Mouse (Mus musculus) hindbrain, embryonic 16.5 days (tissue): ENCODE results near the gene Iqschfp. TPM values are rescaled to one million over a fixed set of nuclear protein-coding genes. Genes with fewer than 3 reads are reported as not detected.

Experiments used
- ATAC-seq: fragments of 200-750 bp; cut with Nextera tagmentation; 2 replicates; pipeline ENCODE4 v1.8.0; 2017; ENCODE audit warnings: moderate TSS enrichment, moderate library complexity
- H3K27ac ChIP-seq: fragments of 300-500 bp; sonication (generic); 2 replicates; pipeline ENCODE4 v1.5.1; 2014; ENCODE audit warnings: low read depth, mild to moderate bottlenecking, control low read depth, low read length, moderate library complexity
- H3K27me3 ChIP-seq: fragments of 300-500 bp; sonication (generic); replicated peaks from 2 replicates; pipeline ENCODE4 v1.6.1; 2014; ENCODE audit warnings: low read length; ENCODE audit not compliant: control insufficient read depth, insufficient read depth
- H3K36me3 ChIP-seq: fragments of 300-500 bp; sonication (generic); 2 replicates; pipeline ENCODE4 v1.6.1; 2014; ENCODE audit warnings: mild to moderate bottlenecking, low read length, moderate library complexity, mixed read lengths; ENCODE audit not compliant: control insufficient read depth, insufficient read depth
- H3K4me1 ChIP-seq: fragments of 300-500 bp; sonication (generic); 2 replicates; pipeline ENCODE4 v1.6.1; 2014; ENCODE audit warnings: low read depth, low read length; ENCODE audit not compliant: control insufficient read depth, insufficient read depth
- H3K4me2 ChIP-seq: fragments of 300-500 bp; sonication (generic); 2 replicates; pipeline ENCODE4 v1.6.1; 2014; ENCODE audit warnings: mild to moderate bottlenecking, low read length, control low read depth, moderate library complexity
- H3K4me3 ChIP-seq: fragments of 300-500 bp; sonication (generic); 2 replicates; pipeline ENCODE4 v1.5.1; 2014; ENCODE audit warnings: mild to moderate bottlenecking, low read length, control low read depth, moderate library complexity
- H3K9ac ChIP-seq: fragments of 300-500 bp; sonication (generic); 2 replicates; pipeline ENCODE4 v1.6.1; 2014; ENCODE audit warnings: low read depth, mild to moderate bottlenecking, control low read depth, low read length, moderate library complexity
- H3K9me3 ChIP-seq: fragments of 300-500 bp; sonication (generic); 2 replicates; pipeline ENCODE4 v1.6.1; 2014; ENCODE audit warnings: mild to moderate bottlenecking, low read length, moderate library complexity; ENCODE audit not compliant: control insufficient read depth
- WGBS: fragments of 180-500 bp; shearing (Covaris S2); extraction: QIAGEN DNeasy Blood & Tissue Kit; methylation state at CpG from one replicate; pipeline ENCODE4 v1.1.7; 2014; 5-methylcytosine and 5-hydroxymethylcytosine counted together
- polyA plus RNA-seq: library from polyadenylated mRNA; unstranded; fragments of >200 nt; fragmentation: Nextera tagmentation; extraction: Ambion mirVana; gene quantifications from 2 replicates; pipeline ENCODE4 v1.2.1, GENCODE M21; 2015

Gene Iqschfp
- polyA plus RNA-seq, 1 experiment from 2014 or later, result 4.8 TPM

DNA sequence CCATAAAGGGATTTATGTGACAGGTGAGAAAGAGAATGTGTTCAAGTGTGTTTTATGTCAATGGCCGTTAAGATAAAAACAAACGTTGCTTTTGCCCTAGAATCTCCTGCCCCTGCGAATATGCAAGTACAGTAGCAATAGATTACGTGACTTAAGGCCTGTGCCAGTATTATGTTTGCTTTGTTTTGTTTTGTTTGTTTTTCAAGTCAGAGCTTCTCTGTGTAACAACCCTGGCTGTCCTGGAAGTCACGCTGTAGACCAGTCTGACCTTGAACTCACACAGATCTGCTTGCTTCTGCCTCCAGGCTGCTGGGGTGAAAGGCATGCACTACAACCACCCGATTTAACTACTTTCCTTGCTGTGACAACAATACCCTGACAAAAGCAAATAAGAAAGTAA is 370.3 kb downstream of the Iqschfp start:
- ATAC-seq, result no peak
- 75% methylated on average over 6 of the region's 6 CpGs for WGBS

DNA sequence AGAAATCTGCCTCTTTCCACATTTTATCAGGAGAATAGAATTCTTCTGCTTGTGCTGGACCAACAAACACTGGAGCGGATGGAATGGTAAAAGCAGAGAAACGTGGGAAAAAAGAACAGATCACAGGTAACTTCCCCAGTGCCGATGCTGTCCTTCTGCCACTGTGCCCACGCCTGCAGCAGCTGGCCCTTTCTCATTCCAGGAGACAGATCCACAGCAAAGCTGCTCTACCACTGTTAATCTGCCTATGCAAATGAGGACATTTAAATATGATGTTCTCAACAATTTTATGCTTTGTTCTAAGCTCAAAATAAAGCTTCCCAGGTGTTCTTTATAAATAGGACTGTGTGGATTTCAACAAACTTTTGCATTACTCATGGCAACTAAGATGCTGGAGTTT is 375.9 kb downstream of the Iqschfp start:
- 94% methylated on average over 4 of the region's 4 CpGs for WGBS

More for the DNA sequence above, 370.3 kb downstream of the Iqschfp start:
- no peak overlapping the region for H3K27ac ChIP-seq
- no peak overlapping the region for H3K4me3 ChIP-seq
- no peak overlapping the region for H3K4me2 ChIP-seq
- no peak overlapping the region for H3K9ac ChIP-seq
- H3K27me3 ChIP-seq, result no peaks in the 10 kb centered on the region
- no peaks in the 10 kb centered on the region for H3K9me3 ChIP-seq
- no peaks in the 10 kb centered on the region for H3K36me3 ChIP-seq
- H3K4me1 ChIP-seq, result no peaks in the 10 kb centered on the region

DNA sequence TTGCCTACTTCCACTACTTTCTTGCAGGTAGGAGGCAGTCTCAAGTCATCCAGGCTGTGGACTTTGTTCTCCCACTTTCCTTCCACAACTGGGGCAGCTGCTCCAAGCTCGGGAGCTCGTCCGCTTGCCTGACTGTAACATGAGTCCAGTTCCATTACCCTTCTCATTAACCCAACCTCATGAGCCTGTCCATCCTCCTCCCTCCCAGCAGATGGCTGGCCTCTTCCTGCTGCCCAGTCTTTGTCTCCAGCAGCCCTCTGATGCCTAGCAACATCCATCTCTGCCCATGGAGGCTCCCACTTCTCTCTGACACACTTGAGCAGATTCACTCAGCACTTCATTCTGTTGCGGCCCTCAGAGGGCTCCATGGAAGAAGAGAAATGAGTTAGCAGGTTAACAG is 377.2 kb downstream of the Iqschfp start:
- 55% methylated on average over 4 of the region's 4 CpGs for WGBS

More for the DNA sequence above, 375.9 kb downstream of the Iqschfp start:
- peaks cover 4% of the 10 kb centered on the region; the same call in 1 of the 2 replicates for H3K4me1 ChIP-seq
- no peaks in the 10 kb centered on the region for H3K9me3 ChIP-seq
- no peak overlapping the region for H3K9ac ChIP-seq
- no peak for ATAC-seq
- H3K4me3 ChIP-seq, result no peak overlapping the region
- H3K36me3 ChIP-seq, result no peaks in the 10 kb centered on the region
- H3K4me2 ChIP-seq, result no peak overlapping the region
- no peak overlapping the region for H3K27ac ChIP-seq
- no peaks in the 10 kb centered on the region for H3K27me3 ChIP-seq

GRCm38 (mm10) chr3:68270246-68270645 is 378.2 kb downstream of the Iqschfp start:
- Histone ChIP-seq H3K4me3 (no peak overlapping the region), H3K9ac (no peak overlapping the region), H3K9me3 (no peaks in the 10 kb centered on the region), H3K27ac (no peak overlapping the region), H3K4me2 (no peak overlapping the region), H3K27me3 (no peaks in the 10 kb centered on the region), H3K4me1 (peaks cover 4% of the 10 kb centered on the region; the same call in 1 of the 2 replicates), H3K36me3 (no peaks in the 10 kb centered on the region)
- 53% methylated on average over 6 of the region's 6 CpGs for WGBS
- ATAC-seq, result peak; percentile 77; the same call in 1 of the 2 replicates

More for the DNA sequence above, 377.2 kb downstream of the Iqschfp start:
- Histone ChIP-seq H3K36me3 (no peaks in the 10 kb centered on the region), H3K27me3 (no peaks in the 10 kb centered on the region), H3K4me2 (no peak overlapping the region), H3K4me3 (no peak overlapping the region), H3K4me1 (peaks cover 4% of the 10 kb centered on the region; the same call in 1 of the 2 replicates), H3K9me3 (no peaks in the 10 kb centered on the region), H3K27ac (no peak overlapping the region), H3K9ac (no peak overlapping the region)
- ATAC-seq, result peak; percentile 49; the same call in 1 of the 2 replicates

GRCm38 (mm10) chr3:68271457-68271856 is 379.4 kb downstream of the Iqschfp start:
- Histone ChIP-seq H3K27me3 (no peaks in the 10 kb centered on the region), H3K36me3 (no peaks in the 10 kb centered on the region), H3K9me3 (no peaks in the 10 kb centered on the region), H3K27ac (no peak overlapping the region), H3K4me1 (peaks cover 4% of the 10 kb centered on the region; the same call in 1 of the 2 replicates), H3K9ac (no peak overlapping the region), H3K4me3 (no peak overlapping the region), H3K4me2 (no peak overlapping the region)
- WGBS, result 27% methylated on average over 3 of the region's 3 CpGs
- ATAC-seq, result peak; percentile 34; the same call in 1 of the 2 replicates

DNA sequence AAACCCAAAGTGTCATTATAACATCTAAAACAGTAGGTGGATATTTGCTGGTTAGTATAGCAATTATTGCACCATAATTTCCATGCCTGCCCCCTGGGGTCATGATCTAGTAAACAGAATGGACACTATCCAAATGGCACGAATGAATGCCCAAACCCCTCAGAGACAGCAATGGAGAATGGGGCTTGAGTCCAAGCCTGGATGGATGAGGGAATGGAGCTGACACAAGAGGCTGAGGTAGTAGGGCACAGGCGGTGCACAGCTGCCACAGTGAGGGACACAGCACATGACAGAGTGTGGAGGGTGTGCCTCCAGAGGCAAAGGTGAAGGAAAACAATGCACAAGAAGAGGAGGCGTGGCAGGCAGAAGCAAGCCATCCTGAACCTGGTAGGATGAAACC is 379.8 kb downstream of the Iqschfp start:
- no peak for ATAC-seq
- Histone ChIP-seq H3K4me2 (no peak overlapping the region), H3K9ac (no peak overlapping the region), H3K4me3 (no peak overlapping the region), H3K27me3 (no peaks in the 10 kb centered on the region), H3K4me1 (peaks cover 4% of the 10 kb centered on the region; the same call in 1 of the 2 replicates), H3K27ac (no peak overlapping the region), H3K9me3 (no peaks in the 10 kb centered on the region), H3K36me3 (no peaks in the 10 kb centered on the region)
- 39% methylated on average over 3 of the region's 3 CpGs for WGBS

DNA sequence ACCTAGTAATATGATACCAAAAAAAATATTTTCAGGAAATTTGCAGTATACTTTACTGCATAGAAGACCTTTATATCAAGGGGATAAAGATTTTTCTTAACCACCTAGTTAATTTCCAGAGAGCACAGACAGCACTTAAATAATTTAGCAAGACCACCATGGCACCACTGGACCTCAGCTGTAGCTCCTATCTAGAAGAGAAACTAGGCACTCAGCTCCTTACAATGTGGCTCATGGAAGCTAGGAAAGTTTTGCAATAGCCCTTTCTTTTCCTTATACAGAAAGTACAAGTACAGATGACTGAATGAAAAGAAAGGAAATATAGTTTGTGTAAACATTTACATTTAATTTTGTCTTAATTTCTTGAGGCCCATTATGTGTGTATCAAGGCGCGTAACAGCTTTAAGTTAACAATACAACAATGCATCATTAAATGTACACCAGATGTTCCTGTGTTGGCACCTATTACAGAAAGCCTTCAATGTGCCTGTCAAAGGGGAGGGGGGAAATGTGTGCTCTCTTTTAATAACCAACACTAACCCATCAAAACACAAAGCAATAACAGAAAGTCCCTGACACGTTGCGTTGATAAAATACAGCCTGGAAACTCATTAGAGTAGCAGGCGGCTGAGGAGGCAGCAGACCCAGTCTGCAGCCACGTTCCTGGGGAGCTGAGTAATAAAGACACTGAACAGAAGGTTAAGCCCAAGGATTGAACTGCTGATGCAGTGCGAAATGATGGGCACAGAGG is 391.0 kb downstream of the Iqschfp start:
- Histone ChIP-seq H3K4me1 (peaks cover 3% of the 10 kb centered on the region), H3K4me3 (no peak overlapping the region), H3K36me3 (no peaks in the 10 kb centered on the region), H3K27me3 (no peaks in the 10 kb centered on the region), H3K27ac (no peak overlapping the region), H3K9ac (no peak overlapping the region), H3K4me2 (peak overlapping the region; percentile 44), H3K9me3 (no peaks in the 10 kb centered on the region)
- ATAC-seq, result peak; percentile 84
- 22% methylated on average over 7 of the region's 7 CpGs for WGBS

DNA sequence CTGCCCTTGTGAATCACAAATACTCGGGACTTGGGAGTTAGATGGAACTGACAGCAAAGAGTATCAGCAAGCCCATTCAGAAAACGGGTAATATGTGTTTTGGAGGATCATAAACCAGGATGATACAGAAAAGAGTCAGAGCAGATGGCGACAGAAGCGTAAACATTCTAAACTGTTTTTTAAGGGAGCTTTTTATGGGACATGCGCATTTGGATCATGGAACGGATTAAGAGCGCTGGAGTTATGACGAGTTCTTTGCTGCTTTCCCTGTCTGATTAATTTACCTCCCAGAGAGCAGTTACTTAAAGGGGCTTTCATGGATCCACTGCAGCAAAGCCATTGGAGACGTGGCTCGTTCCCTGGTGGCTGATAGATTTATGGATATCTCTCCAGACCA is 391.6 kb downstream of the Iqschfp start:
- Histone ChIP-seq H3K27ac (no peak overlapping the region), H3K4me2 (peak overlapping the region; percentile 44), H3K36me3 (no peaks in the 10 kb centered on the region), H3K4me3 (0 out of 2 replicates have a peak overlapping the region, but pooled peaks have one; percentile 0), H3K9ac (no peak overlapping the region), H3K27me3 (no peaks in the 10 kb centered on the region), H3K9me3 (no peaks in the 10 kb centered on the region), H3K4me1 (peaks cover 3% of the 10 kb centered on the region)
- peak; percentile 17; the same call in 1 of the 2 replicates for ATAC-seq
- WGBS, result 48% methylated on average over 10 of the region's 10 CpGs

- H3K36me3 ChIP-seq, result no peaks in the 10 kb centered on the region
- no peak for ATAC-seq
- 48% methylated on average over 2 of the region's 2 CpGs for WGBS
- peaks cover 3% of the 10 kb centered on the region for H3K4me1 ChIP-seq
- H3K4me3 ChIP-seq, result no peak overlapping the region
- no peak overlapping the region for H3K4me2 ChIP-seq
- H3K27me3 ChIP-seq, result no peaks in the 10 kb centered on the region
- H3K9me3 ChIP-seq, result no peaks in the 10 kb centered on the region
- H3K27ac ChIP-seq, result no peak overlapping the region
- H3K9ac ChIP-seq, result no peak overlapping the region
Observed at GRCm38 (mm10) chr3:68284500-68284899, 392.5 kb downstream of the Iqschfp start.
